Mouse (Mus musculus) olfactory bulb, adult 2 months (tissue): ENCODE data around the gene Nfic.

ENCODE experiments used
- CTCF ChIP-seq: fragments of 200-500 bp; IDR thresholded peaks from 2 replicates; pipeline ENCODE4 v1.5.1; 2012; ENCODE audit warnings: low read depth, mild to moderate bottlenecking, low read length, moderate library complexity; ENCODE audit not compliant: insufficient read depth
- POLR2A ChIP-seq: fragments of 200-500 bp; IDR thresholded peaks from 2 replicates; pipeline ENCODE4 v1.6.1; 2012; ENCODE audit warnings: mild to moderate bottlenecking, low read depth, low read length, moderate library complexity; ENCODE audit not compliant: insufficient read depth

DNA sequence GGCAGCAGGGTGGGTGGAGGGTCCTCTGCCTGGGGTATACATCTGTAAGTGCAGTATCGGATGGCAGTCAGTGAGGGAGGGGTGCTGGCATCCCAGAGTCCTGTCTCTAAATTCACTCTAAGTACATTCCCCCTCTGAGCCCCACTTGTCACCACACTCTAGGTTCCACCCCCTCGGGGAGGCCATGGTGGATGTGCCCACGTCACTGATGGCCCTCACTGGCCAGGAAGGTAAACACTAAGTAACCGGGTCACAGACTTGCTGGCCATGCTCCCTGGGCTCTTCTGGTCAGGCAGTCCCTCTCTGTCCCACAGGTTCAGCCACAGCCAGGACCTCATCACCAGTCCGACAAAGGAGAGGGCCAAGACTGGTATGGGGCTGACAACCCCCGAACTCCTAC is 33.2 kb downstream of the Nfic start:
- no peak for TF ChIP-seq CTCF
- TF ChIP-seq POLR2A, result no peak
